24 mouse cellular contexts compared by ENCODE assay signal in genomic region chr13:18842556-18842955, GRCm38 (mm10).
"Had no signal": no experiment of that assay in that cellular context is flagged by ENCODE, and none has a peak within 500 bp of the region (broad histone marks: within the 10 kb centered on the region; RNA-seq: fewer than 3 reads in every experiment).

No protein-coding gene starts in this region.

- H3K27me3 ChIP-seq: heart, embryonic 13.5 days; heart, embryonic 15.5 days; hindbrain, embryonic 13.5 days; hindbrain, embryonic 15.5 days; kidney, embryonic 15.5 days; limb, embryonic 12.5 days; liver, embryonic 13.5 days; liver, embryonic 15.5 days had no signal

- DNase-seq: gastrocnemius, postnatal 14 days; gastrocnemius, postnatal 36 days; heart, adult 11 months; heart, adult 2 months; heart, postnatal 14 days; heart, postnatal 36 days; kidney, adult 11 months; kidney, adult 2 months; kidney, adult 9 months; kidney, postnatal 14 days; kidney, postnatal 36 days; liver; liver, embryonic 13.5 days had no signal

- H3K9me3 ChIP-seq: heart, embryonic 13.5 days; heart, embryonic 15.5 days; hindbrain, embryonic 13.5 days; hindbrain, embryonic 15.5 days; kidney, embryonic 15.5 days; limb, embryonic 10.5 days; limb, embryonic 12.5 days; liver, embryonic 13.5 days; liver, embryonic 15.5 days had no signal

- H3K27ac ChIP-seq: heart, adult 2 months; heart, embryonic 13.5 days; heart, embryonic 15.5 days; hindbrain, embryonic 13.5 days; hindbrain, embryonic 15.5 days; hindbrain, postnatal 0 days; kidney, embryonic 15.5 days; kidney, postnatal 0 days; left cerebral cortex, adult 2 months; limb, embryonic 10.5 days; limb, embryonic 12.5 days; liver, embryonic 13.5 days; liver, embryonic 15.5 days had no signal

- H3K4me3 ChIP-seq: heart, adult 2 months; heart, embryonic 13.5 days; heart, embryonic 15.5 days; hindbrain, embryonic 13.5 days; hindbrain, embryonic 15.5 days; kidney, embryonic 15.5 days; left cerebral cortex, adult 2 months; limb, embryonic 10.5 days; limb, embryonic 12.5 days; liver, embryonic 13.5 days; liver, embryonic 15.5 days had no signal

- H3K36me3 ChIP-seq: heart, embryonic 15.5 days; liver, embryonic 15.5 days had no signal

- H3K4me1 ChIP-seq: heart, embryonic 15.5 days; hindbrain, embryonic 13.5 days; hindbrain, embryonic 15.5 days; kidney, embryonic 15.5 days; limb, embryonic 10.5 days; limb, embryonic 12.5 days; liver, embryonic 13.5 days; liver, embryonic 15.5 days had no signal
